Mouse (Mus musculus): ENCODE measurements around the gene Ano3. TPM values are rescaled to one million over a fixed set of nuclear protein-coding genes. Genes with fewer than 3 reads are reported as not detected.

Ano3 gene
- total RNA-seq, 1 experiment: 3.9 TPM

- TF ChIP-seq HCFC1 (IDR thresholded peaks at IDR 0.05; ENCODE audit: borderline replicate concordance, insufficient read depth, low read length) (no peak), ZC3H11A (IDR thresholded peaks at IDR 0.05; ENCODE audit: borderline replicate concordance, low read depth, low read length) (no peak), MAFK (IDR thresholded peaks at IDR 0.05; ENCODE audit: insufficient read depth, low read depth, low read length) (no peak), CHD2 (IDR thresholded peaks at IDR 0.05; ENCODE audit: low read depth, low read length) (no peak), ZNF384 (IDR thresholded peaks at IDR 0.05; ENCODE audit: low read depth, low read length) (no peak)
- DNase-seq (ENCODE audit: low read depth, low spot score): peak; percentile 9
- in situ Hi-C loops (cut with MboI; ENCODE audit: low sequenced_read_pairs in 2 of 2, unreplicated experiment in 2 of 2): loop anchor here in 1 of 2 experiments (10.0 kb wide), 1 partner anchor 321 kb away; no protein-coding TSS in a partner anchor
Measured at GRCm38 (mm10) chr2:110663329-110663728, 287.4 kb downstream of the Ano3 start.

GRCm38 (mm10) chr2:110644846-110645245, 305.9 kb downstream of the Ano3 start:
- Histone ChIP-seq H3K4me1 (ENCODE audit: control insufficient read depth in 2 of 2, insufficient read depth in 2 of 2, low read length in 2 of 2, poor library complexity in 1 of 2) (no peaks in the 10 kb centered on the region), H3K9ac (ENCODE audit: insufficient read depth, low read depth, low read length, poor library complexity, severe bottlenecking) (no peak overlapping the region), H3K9me3 (ENCODE audit: control insufficient read depth, insufficient read depth, low read depth, low read length) (no peaks in the 10 kb centered on the region), H3K36me3 (ENCODE audit: control insufficient read depth, insufficient read depth, low read length, poor library complexity, severe bottlenecking) (no peaks in the 10 kb centered on the region), H3K4me3 (ENCODE audit: insufficient read depth in 1 of 2, low read depth in 1 of 2, low read length in 2 of 2, poor library complexity in 1 of 2, severe bottlenecking in 1 of 2) (no peak overlapping the region), H3K27ac (ENCODE audit: insufficient read depth, low read depth, low read length, poor library complexity, severe bottlenecking) (no peak overlapping the region)
- in situ Hi-C loops (cut with MboI; ENCODE audit: low sequenced_read_pairs in 2 of 2, unreplicated experiment in 2 of 2): no loop called here
- DNase-seq (ENCODE audit: low read depth, low spot score): no peak
- TF ChIP-seq MAFK (IDR thresholded peaks at IDR 0.05; ENCODE audit: insufficient read depth, low read depth, low read length) (no peak), ZC3H11A (IDR thresholded peaks at IDR 0.05; ENCODE audit: borderline replicate concordance, low read depth, low read length) (no peak), ZNF384 (IDR thresholded peaks at IDR 0.05; ENCODE audit: low read depth, low read length) (no peak), HCFC1 (IDR thresholded peaks at IDR 0.05; ENCODE audit: borderline replicate concordance, insufficient read depth, low read length) (no peak), CHD2 (IDR thresholded peaks at IDR 0.05; ENCODE audit: low read depth, low read length) (no peak)

More at GRCm38 (mm10) chr2:110663329-110663728, 287.4 kb downstream of the Ano3 start:
- H3K27ac ChIP-seq (ENCODE audit: insufficient read depth, low read depth, low read length, poor library complexity, severe bottlenecking): no peak overlapping the region
- H3K36me3 ChIP-seq (ENCODE audit: control insufficient read depth, insufficient read depth, low read length, poor library complexity, severe bottlenecking): no peaks in the 10 kb centered on the region
- H3K4me3 ChIP-seq (ENCODE audit: insufficient read depth in 1 of 2, low read depth in 1 of 2, low read length in 2 of 2, poor library complexity in 1 of 2, severe bottlenecking in 1 of 2): no peak overlapping the region
- no peaks in the 10 kb centered on the region for H3K9me3 ChIP-seq (ENCODE audit: control insufficient read depth, insufficient read depth, low read depth, low read length)
- no peaks in the 10 kb centered on the region for H3K4me1 ChIP-seq (ENCODE audit: control insufficient read depth in 2 of 2, insufficient read depth in 2 of 2, low read length in 2 of 2, poor library complexity in 1 of 2)
- H3K9ac ChIP-seq (ENCODE audit: insufficient read depth, low read depth, low read length, poor library complexity, severe bottlenecking): no peak overlapping the region

GRCm38 (mm10) chr2:110644358-110644757, 306.4 kb downstream of the Ano3 start:
- in situ Hi-C loops (cut with MboI; ENCODE audit: low sequenced_read_pairs in 2 of 2, unreplicated experiment in 2 of 2): no loop called here
- Histone ChIP-seq H3K9me3 (ENCODE audit: control insufficient read depth, insufficient read depth, low read depth, low read length) (no peaks in the 10 kb centered on the region), H3K36me3 (ENCODE audit: control insufficient read depth, insufficient read depth, low read length, poor library complexity, severe bottlenecking) (no peaks in the 10 kb centered on the region), H3K27ac (ENCODE audit: insufficient read depth, low read depth, low read length, poor library complexity, severe bottlenecking) (no peak overlapping the region), H3K9ac (ENCODE audit: insufficient read depth, low read depth, low read length, poor library complexity, severe bottlenecking) (no peak overlapping the region), H3K4me1 (ENCODE audit: control insufficient read depth in 2 of 2, insufficient read depth in 2 of 2, low read length in 2 of 2, poor library complexity in 1 of 2) (no peaks in the 10 kb centered on the region), H3K4me3 (ENCODE audit: insufficient read depth in 1 of 2, low read depth in 1 of 2, low read length in 2 of 2, poor library complexity in 1 of 2, severe bottlenecking in 1 of 2) (no peak overlapping the region)
- DNase-seq (ENCODE audit: low read depth, low spot score): no peak
- no peak for TF ChIP-seq ZC3H11A (IDR thresholded peaks at IDR 0.05; ENCODE audit: borderline replicate concordance, low read depth, low read length)
- no peak for TF ChIP-seq MAFK (IDR thresholded peaks at IDR 0.05; ENCODE audit: insufficient read depth, low read depth, low read length)
- no peak for TF ChIP-seq HCFC1 (IDR thresholded peaks at IDR 0.05; ENCODE audit: borderline replicate concordance, insufficient read depth, low read length)
- no peak for TF ChIP-seq ZNF384 (IDR thresholded peaks at IDR 0.05; ENCODE audit: low read depth, low read length)
- TF ChIP-seq CHD2 (IDR thresholded peaks at IDR 0.05; ENCODE audit: low read depth, low read length): no peak

Other genes starting within 250 kb of the Ano3 start
- gene Muc15, start 229.6 kb downstream of the Ano3 start, total RNA-seq (2012; rRNA removed): not detected in 2 replicates
- gene Gm13941, start 155.1 kb upstream of the Ano3 start, total RNA-seq (2012; rRNA removed): not detected in 2 replicates
- gene Gm15130, start 202.0 kb upstream of the Ano3 start, total RNA-seq (2012; rRNA removed): not detected in 2 replicates